Mouse (Mus musculus) CD4-positive, CD25-positive, alpha-beta regulatory T cell, adult 2 months (primary cell): ENCODE data around the gene Heyl.

Source experiments
- DNase-seq: peaks from one replicate; pipeline ENCODE4 v3.0.0-alpha.2; 2012; ENCODE audit warnings: low read depth, low spot score

The Heyl gene

GRCm38 (mm10) chr4:123232841-123233240 is 515 bp upstream of the Heyl start:
- DNase-seq = no peak

- DNase-seq = no peak
Observed at GRCm38 (mm10) chr4:123235835-123236430, 2.6 kb downstream of the Heyl start.

DNA sequence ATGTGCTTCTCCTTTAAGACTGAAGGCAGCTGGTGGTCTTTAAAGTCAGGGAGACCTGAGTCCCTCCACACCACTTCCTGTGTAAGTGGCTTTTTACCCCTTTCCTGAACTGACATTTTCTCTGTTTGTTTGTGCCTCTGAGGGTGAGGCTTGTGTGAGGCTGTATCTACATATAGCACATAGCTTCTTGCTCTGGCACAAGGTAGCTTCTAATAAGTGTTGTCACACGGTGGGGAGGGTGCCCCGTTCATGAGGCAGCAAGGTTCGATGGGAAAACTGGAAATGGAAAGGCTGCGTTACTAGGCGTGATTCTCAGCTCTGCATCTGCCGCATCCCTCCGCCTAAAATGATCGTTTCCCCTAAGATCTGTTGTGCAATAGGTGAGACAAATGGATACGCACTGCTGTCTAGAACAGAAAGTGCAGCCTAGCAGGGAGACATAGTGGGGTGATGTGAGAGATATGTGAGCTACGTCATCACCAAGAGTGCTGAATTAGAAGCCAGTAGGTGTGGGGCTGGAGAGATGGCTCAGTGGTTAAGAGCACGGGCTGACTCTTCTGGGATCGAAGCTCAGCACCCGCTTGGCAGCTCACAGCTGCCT is 3.2 kb downstream of the Heyl start:
- DNase-seq = peak; percentile 13

DNA sequence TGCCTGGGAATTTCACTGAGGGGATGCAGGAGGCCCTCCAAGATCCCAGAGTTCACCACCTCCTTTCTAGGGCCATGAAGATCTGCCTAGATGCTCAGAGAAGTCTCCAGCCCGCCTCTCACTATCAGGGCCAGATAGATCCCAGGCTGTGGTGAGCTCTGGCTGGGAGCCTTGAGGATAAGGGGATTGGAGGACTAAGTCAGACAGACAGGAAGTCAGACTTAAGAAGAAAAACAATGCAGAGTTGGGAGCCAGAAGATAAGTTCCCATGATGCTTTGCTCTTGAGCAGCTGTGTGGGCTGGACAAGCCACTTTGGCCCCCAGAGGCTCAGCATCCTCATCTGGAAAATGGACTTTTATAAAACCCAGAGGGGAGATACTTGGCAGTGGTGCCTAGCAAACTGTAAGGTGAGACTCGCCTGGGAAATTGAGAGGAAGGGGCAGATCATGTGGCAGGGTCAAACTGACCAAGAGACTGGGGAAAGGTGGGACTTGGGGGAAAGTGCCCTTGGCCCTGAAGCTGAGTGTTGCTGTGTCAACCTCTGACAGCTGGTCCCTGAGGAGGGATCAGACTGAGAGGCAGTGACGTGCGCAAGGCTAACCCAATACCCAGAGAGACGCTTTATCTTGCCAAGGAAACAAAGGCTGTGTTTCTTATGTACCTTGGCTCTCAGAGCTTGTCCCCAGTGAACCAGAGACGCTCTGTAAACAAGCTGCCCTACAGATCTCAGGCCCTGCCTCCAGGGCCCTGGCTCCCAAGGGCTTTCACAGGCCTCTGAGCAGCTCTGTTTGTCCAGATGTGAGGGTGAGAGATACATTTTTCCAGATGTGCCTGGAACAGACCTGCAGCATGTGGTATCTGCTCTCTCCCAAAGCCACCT is 4.3 kb downstream of the Heyl start:
- no peak for DNase-seq

DNA sequence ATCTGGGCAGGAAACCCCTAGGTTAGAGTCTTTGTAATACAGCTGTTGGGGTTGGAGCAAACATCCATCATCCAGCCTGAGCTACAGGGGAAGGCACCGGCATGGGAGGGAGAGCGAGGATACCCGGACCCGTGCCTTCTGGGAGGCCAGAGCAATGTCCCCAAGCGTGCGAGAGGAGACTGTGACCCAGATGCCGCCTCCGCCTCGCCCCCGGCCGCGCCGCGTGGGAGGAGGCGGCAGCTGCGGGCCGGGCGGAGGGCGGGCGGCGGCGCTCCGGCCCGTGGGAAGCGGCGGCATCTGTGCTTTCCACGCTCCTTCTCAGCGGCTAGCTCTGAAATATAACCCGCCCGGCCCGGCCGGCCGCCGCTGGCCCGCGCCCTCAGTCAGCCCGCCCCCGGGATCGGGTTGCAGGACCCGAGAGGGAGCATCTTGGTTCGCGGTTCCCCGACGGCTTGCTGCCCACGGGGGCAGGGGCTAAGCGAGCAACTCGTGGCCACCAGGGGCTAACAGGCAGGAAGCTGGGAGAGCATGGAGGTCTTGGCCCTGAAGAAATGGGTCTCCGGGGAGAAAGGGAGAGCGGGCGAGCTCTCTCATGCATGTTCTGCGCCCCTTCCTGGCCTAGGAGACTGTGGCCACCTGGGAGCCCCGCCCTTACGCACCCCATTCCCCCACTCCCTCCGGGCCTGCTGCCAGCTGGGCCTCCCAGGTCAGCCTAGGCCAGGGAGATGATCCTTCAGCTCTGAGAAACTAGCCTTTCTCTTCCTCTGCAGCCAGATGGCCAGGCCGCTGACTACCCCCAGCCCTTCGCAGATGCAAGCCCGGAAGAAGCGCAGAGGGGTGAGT is 6.2 kb downstream of the Heyl start:
- DNase-seq = no peak

GRCm38 (mm10) chr4:123246221-123246620 is 12.9 kb downstream of the Heyl start:
- no peak for DNase-seq

- no peak for DNase-seq
Observed at GRCm38 (mm10) chr4:123246651-123247050, 13.3 kb downstream of the Heyl start.

- no peak for DNase-seq
Observed at GRCm38 (mm10) chr4:123247147-123247880, 14.0 kb downstream of the Heyl start.

DNA sequence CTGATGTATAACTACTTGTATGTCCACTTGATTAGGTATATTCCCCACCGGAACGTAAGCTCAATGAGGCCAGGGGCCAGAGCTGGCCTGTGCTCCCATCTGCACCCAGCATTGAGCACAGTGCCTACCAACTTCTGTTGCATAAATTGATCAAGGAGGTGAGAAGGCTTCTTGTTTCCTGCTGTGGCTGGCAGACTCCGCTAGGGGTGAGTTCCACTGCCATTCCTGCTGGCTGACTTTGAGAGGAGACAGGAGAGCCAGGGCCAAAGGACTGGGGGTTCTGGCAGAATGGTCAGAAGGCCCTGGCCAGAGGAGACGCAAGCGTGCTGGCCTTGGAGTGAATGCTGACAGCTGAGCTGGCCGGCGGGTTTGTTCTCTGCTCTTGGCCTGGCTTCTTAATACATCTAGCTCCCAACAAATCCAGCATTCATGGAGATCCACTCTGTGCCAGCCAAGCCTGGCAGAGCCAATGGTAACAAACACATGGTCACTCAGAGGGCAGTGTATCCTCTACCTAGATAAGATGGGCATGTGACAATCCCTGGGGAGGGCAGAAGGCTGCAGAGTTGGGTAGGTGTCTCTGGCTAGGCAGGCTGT is 15.7 kb downstream of the Heyl start:
- DNase-seq = no peak

DNA sequence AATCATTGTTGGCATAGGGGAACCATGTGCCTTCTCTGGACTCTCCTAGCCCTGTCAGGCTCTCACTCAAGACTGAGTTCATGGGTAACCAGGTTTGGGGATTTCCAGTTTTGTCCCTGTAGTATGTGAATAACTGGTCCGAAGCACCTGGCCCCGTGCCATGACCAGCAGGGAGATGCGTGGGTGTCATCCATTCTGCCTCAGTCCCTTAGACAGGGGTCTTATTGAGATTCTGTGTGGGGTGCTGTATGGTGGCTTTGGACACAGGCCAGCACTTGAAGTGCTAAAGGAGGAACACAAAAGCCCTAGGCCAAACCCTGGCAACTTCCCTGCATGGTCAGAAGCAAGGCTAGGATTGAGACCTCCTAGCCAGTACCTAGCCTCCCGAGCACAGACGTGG is 18.9 kb downstream of the Heyl start:
- DNase-seq = no peak

- peak; percentile 73 for DNase-seq
Observed at GRCm38 (mm10) chr4:123254617-123255016, 21.3 kb downstream of the Heyl start.

GRCm38 (mm10) chr4:123260071-123260746 is 26.9 kb downstream of the Heyl start:
- no peak for DNase-seq

DNA sequence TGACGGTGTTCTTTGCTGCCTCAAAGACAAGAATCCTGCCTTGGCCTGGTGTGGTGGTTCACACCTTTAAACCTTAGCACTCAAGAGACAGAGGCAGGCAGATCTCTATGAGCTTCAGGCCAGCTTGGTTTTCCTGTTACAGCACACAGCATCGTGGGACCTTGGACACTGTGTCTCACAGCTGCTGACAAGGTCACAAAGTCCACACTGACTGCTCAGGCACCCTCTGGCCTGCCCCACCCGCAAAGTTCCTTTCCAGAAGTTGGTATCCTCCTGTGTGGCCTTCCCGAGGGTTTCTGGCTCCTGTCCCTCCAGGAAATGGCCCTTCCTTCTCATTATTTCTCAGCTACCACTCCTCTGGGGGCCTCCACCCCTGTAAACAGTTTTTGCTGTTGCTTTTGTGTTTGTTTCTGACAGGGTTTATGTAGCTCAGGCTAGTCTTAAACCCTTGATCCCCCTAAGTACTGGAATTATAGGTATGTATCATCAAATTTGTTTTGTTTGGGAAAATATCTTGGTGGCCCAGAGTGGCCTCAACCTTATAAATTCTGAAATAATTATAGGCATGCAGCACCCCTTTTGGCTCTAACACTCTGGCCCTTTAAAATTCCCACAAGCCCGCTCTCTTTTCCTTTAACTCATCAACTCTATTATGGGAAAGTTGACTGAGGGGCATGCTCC is 28.5 kb downstream of the Heyl start, which contains the start of gene Pabpc4:
Gene Pabpc4 (plus strand): TSS at position 631 of the 681 bp plus-strand sequence.
- DNase-seq = no peak

DNA sequence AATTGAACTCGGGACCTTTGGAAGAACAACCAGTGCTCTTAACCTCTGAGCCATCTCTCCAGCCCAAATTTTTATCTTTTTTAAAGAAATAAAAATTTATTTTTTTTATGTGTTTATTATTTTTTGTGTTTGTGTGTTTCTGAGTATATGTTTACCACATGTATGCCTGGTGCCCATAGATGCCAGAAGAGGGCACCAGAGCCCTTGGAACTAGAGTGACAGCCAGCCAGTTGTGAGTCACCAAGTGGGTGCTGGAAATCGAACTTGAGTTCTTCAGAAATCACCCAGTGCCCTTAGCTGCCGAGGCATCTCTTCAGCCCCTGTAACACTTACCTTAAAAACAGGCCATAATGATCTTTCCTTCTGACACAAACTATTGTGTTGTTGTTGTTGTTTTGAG is 37.7 kb downstream of the Heyl start:
- DNase-seq = no peak

DNA sequence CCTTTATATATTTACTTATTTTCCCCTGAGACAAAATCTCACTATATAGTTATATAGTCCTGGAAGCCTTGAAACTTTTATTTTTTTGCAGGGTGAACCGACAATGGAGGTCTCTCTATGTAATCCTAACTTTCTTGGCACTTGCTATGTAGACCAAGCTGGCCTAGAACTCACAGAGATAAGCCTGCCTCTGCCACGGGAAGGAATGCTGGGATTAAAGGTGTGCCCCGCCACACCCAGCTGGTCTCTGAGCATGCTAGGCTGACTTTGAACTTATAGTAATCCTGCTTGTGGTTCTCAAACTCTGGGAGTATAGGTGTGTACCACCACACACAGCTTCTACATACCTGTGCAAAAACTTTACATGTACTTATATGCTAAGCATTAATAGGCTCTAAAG is 46.8 kb downstream of the Heyl start:
- DNase-seq = no peak

DNA sequence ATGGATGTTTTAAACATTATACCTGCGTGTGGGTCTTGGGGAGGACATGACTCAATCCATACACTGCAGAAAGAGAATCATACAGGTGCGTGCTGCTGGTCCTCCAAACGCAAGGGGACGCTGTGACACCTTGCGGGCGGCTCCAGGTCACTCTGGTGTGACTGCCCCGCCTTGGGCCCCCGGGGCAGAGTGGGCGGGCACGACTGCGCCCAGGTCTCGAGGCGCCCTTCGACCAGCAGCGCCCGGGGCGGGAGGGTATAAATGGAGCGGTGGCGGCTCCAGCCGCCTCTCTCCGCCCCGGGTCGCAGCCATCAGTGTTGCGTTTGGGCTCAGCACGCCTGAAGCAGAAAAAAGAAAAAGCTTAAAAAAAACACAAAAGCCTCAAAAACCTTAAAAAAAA is 49.1 kb downstream of the Heyl start:
- peak; percentile 91 for DNase-seq

DNA sequence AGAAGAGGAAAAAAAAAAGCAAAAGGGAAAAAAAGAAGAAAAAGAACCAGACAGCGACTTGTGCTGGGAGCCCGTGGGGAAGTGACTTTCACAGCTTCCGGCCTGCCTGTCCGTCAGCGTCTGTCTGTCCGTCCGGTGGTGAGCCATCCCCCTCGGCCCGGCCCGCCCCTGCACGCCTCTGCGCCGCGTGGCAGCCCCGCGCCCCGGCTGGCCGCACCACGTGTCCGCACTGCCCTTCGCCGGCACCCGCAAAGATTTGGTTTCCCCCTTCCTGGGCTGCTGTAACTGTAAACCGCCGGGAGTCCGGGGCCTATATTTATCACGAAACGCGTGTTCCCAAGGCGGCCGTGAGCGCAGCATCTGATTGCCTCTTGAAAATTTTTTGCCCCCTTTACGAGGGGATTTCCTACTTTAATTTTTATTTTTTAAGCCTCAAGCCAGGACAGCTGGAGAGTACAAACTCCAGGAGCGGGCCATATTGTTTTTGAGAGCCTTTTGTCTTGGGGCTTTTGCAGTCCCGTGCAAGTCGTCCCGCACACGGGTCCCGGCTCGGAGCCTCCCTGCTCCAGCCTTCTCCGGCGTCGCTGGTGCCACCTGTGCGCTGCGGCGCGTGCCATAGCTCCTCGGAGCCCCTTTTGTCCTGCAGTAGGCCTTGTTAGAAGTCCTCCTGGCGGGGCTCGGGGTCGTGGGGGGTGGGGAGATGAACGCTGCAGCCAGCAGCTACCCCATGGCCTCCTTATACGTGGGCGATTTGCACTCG is 49.7 kb downstream of the Heyl start:
- peak; percentile 40 for DNase-seq

DNA sequence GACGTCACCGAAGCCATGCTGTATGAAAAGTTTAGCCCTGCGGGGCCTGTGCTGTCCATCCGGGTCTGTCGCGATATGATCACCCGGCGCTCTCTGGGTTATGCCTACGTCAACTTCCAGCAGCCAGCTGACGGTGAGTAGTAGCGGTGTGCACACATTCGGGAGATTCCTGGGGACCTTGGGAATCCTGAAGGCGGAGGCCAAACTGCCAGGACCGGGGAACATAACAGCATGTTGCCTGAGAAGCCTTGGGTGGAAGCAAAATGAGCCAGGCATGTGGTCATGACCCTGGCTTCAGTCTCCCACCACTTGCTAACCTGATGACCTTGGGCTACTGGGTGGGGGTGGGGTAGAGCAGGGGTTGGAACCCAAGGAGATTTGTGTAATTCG is 50.3 kb downstream of the Heyl start:
- peak; percentile 25 for DNase-seq
